Mouse (Mus musculus): Measurements from ENCODE around the gene Prkcz.

- no peak for TF ChIP-seq CTCF (IDR thresholded peaks at IDR 0.05; ENCODE audit: low read depth)
- TF ChIP-seq EP300 (optimal IDR thresholded peaks at IDR 0.05): no peak
Observed at GRCm38 (mm10) chr4:155383326-155383725, 22.2 kb upstream of the Prkcz start.
